Mouse (Mus musculus) heart, postnatal 0 days (tissue): ENCODE results near the gene Col6a6. TPM values are rescaled to one million over a fixed set of nuclear protein-coding genes. Genes with fewer than 3 reads are reported as not detected.

ENCODE experiments used
- ATAC-seq: fragments of 200-750 bp; cut with Nextera tagmentation; 2 replicates; pipeline ENCODE4 v1.8.0; 2017; ENCODE audit warnings: low read depth, moderate number of reproducible peaks, moderate library complexity; ENCODE audit not compliant: insufficient read depth
- DNase-seq: peaks from one replicate; pipeline ENCODE4 v3.0.0-alpha.2; 2016; ENCODE audit warnings: low spot score
- H3K27ac ChIP-seq: fragments of 300-500 bp; sonication (generic); 2 replicates; pipeline ENCODE4 v1.5.1; 2014; ENCODE audit warnings: low read depth, mild to moderate bottlenecking
- H3K27me3 ChIP-seq: fragments of 300-500 bp; sonication (generic); 2 replicates; pipeline ENCODE4 v1.6.1; 2014; ENCODE audit warnings: low read length, mixed read lengths; ENCODE audit not compliant: control insufficient read depth, insufficient read depth
- H3K36me3 ChIP-seq: fragments of 300-500 bp; sonication (generic); replicated peaks from 2 replicates; pipeline ENCODE4 v1.6.1; 2014; ENCODE audit warnings: low read length, mixed read lengths; ENCODE audit not compliant: control insufficient read depth, insufficient read depth
- H3K4me1 ChIP-seq: fragments of 300-500 bp; sonication (generic); 2 replicates; pipeline ENCODE4 v1.6.1; 2014; ENCODE audit warnings: antibody characterized with exemption; ENCODE audit not compliant: control insufficient read depth, insufficient read depth
- H3K4me2 ChIP-seq: fragments of 300-500 bp; sonication (generic); 2 replicates; pipeline ENCODE4 v1.6.1; 2014; ENCODE audit warnings: low read depth, mild to moderate bottlenecking, low read length, moderate library complexity
- H3K4me3 ChIP-seq: fragments of 300-500 bp; sonication (generic); 2 replicates; pipeline ENCODE4 v1.5.1; 2014; ENCODE audit warnings: low read depth, low read length
- H3K9ac ChIP-seq: fragments of 300-500 bp; sonication (generic); replicated peaks from 2 replicates; pipeline ENCODE4 v1.6.1; 2014; ENCODE audit warnings: low read depth, low read length, mixed read lengths
- H3K9me3 ChIP-seq: fragments of 300-500 bp; sonication (generic); replicated peaks from 2 replicates; pipeline ENCODE4 v1.6.1; 2016; ENCODE audit warnings: low read length; ENCODE audit not compliant: control insufficient read depth
- CTCF ChIP-seq: IDR thresholded peaks from 2 replicates; pipeline ENCODE4 v1.5.1; 2016; ENCODE audit warnings: antibody characterized with exemption, control low read depth, low read depth
- EP300 ChIP-seq: IDR thresholded peaks from 2 replicates; pipeline ENCODE4 v1.6.1; 2016; ENCODE audit warnings: antibody characterized with exemption, low read depth
- WGBS: fragments of 180-500 bp; shearing (Covaris S2); extraction: QIAGEN DNeasy Blood & Tissue Kit; methylation state at CpG from one replicate; pipeline ENCODE4 v1.1.7; 2014; 5-methylcytosine and 5-hydroxymethylcytosine counted together
- polyA plus RNA-seq: library from polyadenylated mRNA; unstranded; fragments of >200 nt; fragmentation: Nextera tagmentation; extraction: Ambion mirVana; gene quantifications from 2 replicates; pipeline ENCODE4 v1.2.1, GENCODE M21; 2015
- total RNA-seq: library from RNA; depleted of rRNA; stranded (reverse); fragments of >200 nt; gene quantifications from 2 replicates; pipeline ENCODE4 v1.2.3, GENCODE M21; 2014; ENCODE audit warnings: low replicate concordance

Gene Col6a6
- total and polyA plus RNA-seq, 2 experiments from 2014 or later, result 1.7 to 5.4 TPM

DNA sequence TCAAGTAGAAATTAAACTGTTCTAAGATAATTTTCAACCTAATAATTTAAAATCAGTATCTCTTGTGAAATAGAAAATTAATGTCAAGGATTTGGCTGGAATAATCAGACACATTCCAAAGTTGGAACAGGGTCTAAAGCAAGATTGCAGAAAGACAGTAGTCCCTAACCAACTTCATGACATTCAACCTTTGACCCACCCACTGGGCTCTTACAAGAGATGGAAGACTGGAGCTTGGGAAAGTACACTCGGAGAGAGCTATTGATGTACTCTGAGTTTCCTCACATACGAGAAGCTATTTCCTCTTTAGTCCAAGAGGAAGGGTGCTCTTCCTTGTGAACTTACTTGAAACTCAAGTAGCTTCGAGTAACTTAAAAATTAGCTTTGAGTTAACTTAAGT lies 56.6 kb downstream of the Col6a6 start:
- Histone ChIP-seq H3K27me3 (no peaks in the 10 kb centered on the region), H3K9ac (no peak overlapping the region), H3K4me2 (no peak overlapping the region), H3K4me1 (peaks cover 9% of the 10 kb centered on the region), H3K4me3 (no peak overlapping the region), H3K36me3 (no peaks in the 10 kb centered on the region), H3K27ac (no peak overlapping the region), H3K9me3 (no peaks in the 10 kb centered on the region)
- no peak for DNase-seq
- 69% methylated on average over 3 of the region's 3 CpGs for WGBS
- no peak for TF ChIP-seq CTCF
- no peak for TF ChIP-seq EP300
- ATAC-seq, result no peak

- Histone ChIP-seq H3K9ac (no peak overlapping the region), H3K4me2 (no peak overlapping the region), H3K9me3 (no peaks in the 10 kb centered on the region), H3K36me3 (no peaks in the 10 kb centered on the region), H3K27ac (0 out of 2 replicates have a peak overlapping the region, but pooled peaks have one; percentile 7), H3K27me3 (no peaks in the 10 kb centered on the region), H3K4me3 (no peak overlapping the region), H3K4me1 (peaks cover 9% of the 10 kb centered on the region)
- no peak for TF ChIP-seq EP300
- TF ChIP-seq CTCF, result no peak
- ATAC-seq (peak; percentile 55; the same call in 1 of the 2 replicates), DNase-seq (peak; percentile 40)
- 39% methylated on average over 7 of the region's 7 CpGs for WGBS
These were observed 57.3 kb downstream of the Col6a6 start for GRCm38 (mm10) chr9:105770690-105771089.

DNA sequence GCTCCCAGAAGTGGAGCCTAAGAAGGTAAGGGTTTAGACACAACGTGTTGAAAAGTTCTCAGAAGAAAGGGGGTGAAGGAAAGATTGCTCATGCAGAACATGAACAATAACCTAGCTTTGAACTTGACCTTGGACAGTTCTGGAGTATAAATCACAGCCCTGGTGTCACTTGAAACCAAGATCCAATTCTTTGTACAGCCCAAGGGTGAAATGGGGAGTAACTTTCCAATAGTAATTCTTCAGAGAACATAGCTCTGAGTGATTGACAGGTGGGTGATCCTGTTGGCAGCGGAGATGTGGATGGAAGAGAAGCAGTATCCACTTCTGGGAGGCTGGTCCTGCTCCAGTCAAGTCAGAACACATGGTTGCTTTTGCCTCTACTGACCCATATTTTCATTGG lies 62.1 kb downstream of the Col6a6 start:
- Histone ChIP-seq H3K9me3 (no peaks in the 10 kb centered on the region), H3K4me1 (peaks cover 12% of the 10 kb centered on the region), H3K9ac (no peak overlapping the region), H3K4me3 (no peak overlapping the region), H3K27me3 (no peaks in the 10 kb centered on the region), H3K36me3 (no peaks in the 10 kb centered on the region), H3K27ac (no peak overlapping the region), H3K4me2 (no peak overlapping the region)
- ATAC-seq (no peak), DNase-seq (no peak)
- WGBS, result 79% methylated on average over 2 of the region's 2 CpGs
- TF ChIP-seq EP300, result no peak
- no peak for TF ChIP-seq CTCF

GRCm38 (mm10) chr9:105764681-105765080 lies 63.3 kb downstream of the Col6a6 start:
- 33% methylated on average over 5 of the region's 5 CpGs for WGBS
- no peaks in the 10 kb centered on the region for H3K27me3 ChIP-seq
- no peaks in the 10 kb centered on the region for H3K9me3 ChIP-seq
- H3K36me3 ChIP-seq, result no peaks in the 10 kb centered on the region
- no peak overlapping the region for H3K4me2 ChIP-seq
- H3K4me3 ChIP-seq, result no peak overlapping the region
- no peak for DNase-seq
- H3K27ac ChIP-seq, result peak overlapping the region; percentile 4; the same call in 1 of the 2 replicates
- TF ChIP-seq CTCF (no peak), EP300 (no peak)
- H3K9ac ChIP-seq, result no peak overlapping the region
- peaks cover 6% of the 10 kb centered on the region; the same call in 1 of the 2 replicates for H3K4me1 ChIP-seq
- ATAC-seq, result 0 out of 2 replicates have a peak, but pooled peaks have one; percentile 20

GRCm38 (mm10) chr9:105764127-105764526 lies 63.8 kb downstream of the Col6a6 start:
- H3K4me2 ChIP-seq, result no peak overlapping the region
- DNase-seq (no peak), ATAC-seq (no peak)
- H3K36me3 ChIP-seq, result no peaks in the 10 kb centered on the region
- H3K27ac ChIP-seq, result peak overlapping the region; percentile 4; the same call in 1 of the 2 replicates
- TF ChIP-seq CTCF (no peak), EP300 (no peak)
- H3K27me3 ChIP-seq, result no peaks in the 10 kb centered on the region
- WGBS, result 27% methylated on average over 5 of the region's 5 CpGs
- H3K4me1 ChIP-seq, result peaks cover 6% of the 10 kb centered on the region; the same call in 1 of the 2 replicates
- no peak overlapping the region for H3K4me3 ChIP-seq
- no peak overlapping the region for H3K9ac ChIP-seq
- no peaks in the 10 kb centered on the region for H3K9me3 ChIP-seq

GRCm38 (mm10) chr9:105763625-105764024 lies 64.3 kb downstream of the Col6a6 start:
- Histone ChIP-seq H3K4me3 (no peak overlapping the region), H3K36me3 (no peaks in the 10 kb centered on the region), H3K4me1 (peaks cover 6% of the 10 kb centered on the region; the same call in 1 of the 2 replicates), H3K27ac (no peak overlapping the region), H3K27me3 (no peaks in the 10 kb centered on the region), H3K9me3 (no peaks in the 10 kb centered on the region), H3K9ac (no peak overlapping the region), H3K4me2 (no peak overlapping the region)
- ATAC-seq, result no peak
- WGBS, result 80% methylated on average over 3 of the region's 3 CpGs
- DNase-seq, result no peak
- no peak for TF ChIP-seq EP300
- TF ChIP-seq CTCF, result no peak
